Comparison of ENCODE assay signal across 28 mouse cellular contexts in genomic region chr1:65847005-65847404, GRCm38 (mm10).
A peak's percentile ranks its signal among the peaks of the same experiment; 100 is the strongest.
DNase-seq lines count a peak whose midpoint lies in the region; ATAC-seq and TF ChIP-seq lines count a peak whose summit lies in the region.
"Had no signal": no experiment of that assay in that cellular context is flagged by ENCODE, and none has a peak within 500 bp of the region (broad histone marks: within the 10 kb centered on the region; RNA-seq: fewer than 3 reads in every experiment).

No protein-coding gene starts in this region.

- peaks cover 2% of the 10 kb centered on the region; the same call in 1 of the 2 replicates for H3K4me1 ChIP-seq in heart, adult 2 months (ENCODE audit: control insufficient read depth, insufficient read depth, low read length)
- H3K4me1 ChIP-seq in heart, embryonic 11.5 days (ENCODE audit: control insufficient read depth, insufficient read depth, low read length), result no peaks in the 10 kb centered on the region
- no peaks in the 10 kb centered on the region for H3K4me1 ChIP-seq in CH12.LX (ENCODE audit: control insufficient read depth in 1 of 2, insufficient read depth in 2 of 2)
- H3K4me1 ChIP-seq in heart, embryonic 15.5 days (replicated peaks), result no peaks in the 10 kb centered on the region
- no peaks in the 10 kb centered on the region for H3K4me1 ChIP-seq in forebrain, embryonic 11.5 days (replicated peaks; ENCODE audit: control insufficient read depth, insufficient read depth, low read length)
- H3K4me1 ChIP-seq in embryonic facial prominence, embryonic 10.5 days, result no peaks in the 10 kb centered on the region
- H3K4me1 ChIP-seq: forebrain, embryonic 12.5 days; hindbrain, embryonic 10.5 days; intestine, embryonic 15.5 days; limb, embryonic 10.5 days; liver, embryonic 15.5 days; lung, embryonic 15.5 days; megakaryocyte, embryonic 14.5 days; midbrain, embryonic 13.5 days; neural tube, embryonic 12.5 days; stomach, embryonic 15.5 days had no signal

- WGBS in heart, adult 2 months, result 3% methylated on average over 2 of the region's 2 CpGs
- 47% methylated on average over 2 of the region's 2 CpGs for WGBS in heart, embryonic 11.5 days (ENCODE audit: insufficient replicate concordance)
- WGBS in heart, embryonic 15.5 days, result 22% methylated on average over 2 of the region's 2 CpGs
- WGBS in forebrain, embryonic 11.5 days, result 73% methylated on average over 2 of the region's 2 CpGs
- WGBS in embryonic facial prominence, embryonic 10.5 days, result 70% methylated on average over 2 of the region's 2 CpGs

- peak overlapping the region; percentile 44 for H3K9ac ChIP-seq in heart, adult 2 months (ENCODE audit: low read depth, low read length)
- no peak overlapping the region for H3K9ac ChIP-seq in heart, embryonic 11.5 days (ENCODE audit: low read depth, low read length)
- H3K9ac ChIP-seq in CH12.LX (ENCODE audit: insufficient read depth, low read depth), result no peak overlapping the region
- H3K9ac ChIP-seq in heart, embryonic 15.5 days, result no peak overlapping the region
- no peak overlapping the region for H3K9ac ChIP-seq in forebrain, embryonic 11.5 days (ENCODE audit: low read length)
- H3K9ac ChIP-seq: forebrain, embryonic 12.5 days; intestine, embryonic 15.5 days; liver, embryonic 15.5 days; lung, embryonic 15.5 days; midbrain, embryonic 13.5 days; neural tube, embryonic 12.5 days; stomach, embryonic 15.5 days had no signal

- H3K4me3 ChIP-seq in heart, adult 2 months, result no peak overlapping the region
- no peak overlapping the region for H3K4me3 ChIP-seq in heart, embryonic 11.5 days (ENCODE audit: low read depth, low read length)
- H3K4me3 ChIP-seq in CH12.LX (replicated peaks in 1 of 3; ENCODE audit: low read depth in 2 of 3, low read length in 2 of 3, poor library complexity in 1 of 3), result no peak overlapping the region
- H3K4me3 ChIP-seq in heart, embryonic 15.5 days, result no peak overlapping the region
- no peak overlapping the region for H3K4me3 ChIP-seq in forebrain, embryonic 11.5 days (ENCODE audit: low read depth, low read length)
- no peak overlapping the region for H3K4me3 ChIP-seq in embryonic facial prominence, embryonic 10.5 days
- H3K4me3 ChIP-seq: forebrain, embryonic 12.5 days; hindbrain, embryonic 10.5 days; intestine, embryonic 15.5 days; limb, embryonic 10.5 days; liver, embryonic 15.5 days; lung, embryonic 15.5 days; megakaryocyte, embryonic 14.5 days; midbrain, embryonic 13.5 days; neural tube, embryonic 12.5 days; stomach, embryonic 15.5 days had no signal

- dilution Hi-C loops in CH12.LX (cut with MboI; ENCODE audit: extremely low pct_ligation_motif_present, extremely low pct_unique_long_range_greater_than_20kb, low sequenced_read_pairs), result no loop called here

- intact Hi-C loops in heart, adult 2 months (cut with DNase I), result no loop called here

- no peaks in the 10 kb centered on the region for H3K79me2 ChIP-seq in heart, adult 2 months (replicated peaks; ENCODE audit: control insufficient read depth, insufficient read depth, low read length)
- H3K79me2 ChIP-seq in CH12.LX (replicated peaks; ENCODE audit: control insufficient read depth, extremely low read depth, insufficient read depth, poor library complexity, severe bottlenecking), result no peaks in the 10 kb centered on the region

- H3K27me3 ChIP-seq in heart, adult 2 months (ENCODE audit: control insufficient read depth, insufficient read depth, low read length), result no peaks in the 10 kb centered on the region
- H3K27me3 ChIP-seq in heart, embryonic 11.5 days (ENCODE audit: control insufficient read depth, insufficient read depth, low read length), result no peaks in the 10 kb centered on the region
- H3K27me3 ChIP-seq in CH12.LX (replicated peaks), result no peaks in the 10 kb centered on the region
- no peaks in the 10 kb centered on the region for H3K27me3 ChIP-seq in heart, embryonic 15.5 days
- H3K27me3 ChIP-seq in forebrain, embryonic 11.5 days (ENCODE audit: control insufficient read depth, insufficient read depth, low read length), result no peaks in the 10 kb centered on the region
- H3K27me3 ChIP-seq in embryonic facial prominence, embryonic 10.5 days (replicated peaks; ENCODE audit: low read depth, poor library complexity, severe bottlenecking), result no peaks in the 10 kb centered on the region
- H3K27me3 ChIP-seq: forebrain, embryonic 12.5 days; intestine, embryonic 15.5 days; liver, embryonic 15.5 days; lung, embryonic 15.5 days; megakaryocyte, embryonic 14.5 days; midbrain, embryonic 13.5 days; neural tube, embryonic 12.5 days; stomach, embryonic 15.5 days had no signal

- no peak overlapping the region for H3K4me2 ChIP-seq in heart, embryonic 11.5 days
- no peak overlapping the region for H3K4me2 ChIP-seq in CH12.LX (ENCODE audit: insufficient read depth, low read depth, poor library complexity, severe bottlenecking)
- H3K4me2 ChIP-seq in heart, embryonic 15.5 days, result no peak overlapping the region
- no peak overlapping the region for H3K4me2 ChIP-seq in forebrain, embryonic 11.5 days (ENCODE audit: low read depth, low read length, severe bottlenecking)
- H3K4me2 ChIP-seq: forebrain, embryonic 12.5 days; intestine, embryonic 15.5 days; liver, embryonic 15.5 days; lung, embryonic 15.5 days; midbrain, embryonic 13.5 days; neural tube, embryonic 12.5 days; stomach, embryonic 15.5 days had no signal

- H3K27ac ChIP-seq in heart, adult 2 months, result peak overlapping the region; percentile 62
- no peak overlapping the region for H3K27ac ChIP-seq in heart, embryonic 11.5 days (ENCODE audit: low read depth, low read length)
- H3K27ac ChIP-seq in CH12.LX (ENCODE audit: insufficient read depth, low read depth), result no peak overlapping the region
- peak overlapping the region; percentile 68 for H3K27ac ChIP-seq in heart, embryonic 15.5 days
- H3K27ac ChIP-seq in forebrain, embryonic 11.5 days (ENCODE audit: low read depth, low read length), result no peak overlapping the region
- H3K27ac ChIP-seq in embryonic facial prominence, embryonic 10.5 days (replicated peaks), result no peak overlapping the region
- H3K27ac ChIP-seq: forebrain, embryonic 12.5 days; hindbrain, embryonic 10.5 days; intestine, embryonic 15.5 days; limb, embryonic 10.5 days; liver, embryonic 15.5 days; lung, embryonic 15.5 days; midbrain, embryonic 13.5 days; neural tube, embryonic 12.5 days; stomach, embryonic 15.5 days had no signal

- no peaks in the 10 kb centered on the region for H3K9me3 ChIP-seq in heart, embryonic 11.5 days (replicated peaks; ENCODE audit: control insufficient read depth, low read length)
- H3K9me3 ChIP-seq in CH12.LX (replicated peaks; ENCODE audit: low read length), result no peaks in the 10 kb centered on the region
- H3K9me3 ChIP-seq in heart, embryonic 15.5 days (replicated peaks), result no peaks in the 10 kb centered on the region
- H3K9me3 ChIP-seq in forebrain, embryonic 11.5 days (ENCODE audit: control insufficient read depth, low read length), result no peaks in the 10 kb centered on the region
- H3K9me3 ChIP-seq in embryonic facial prominence, embryonic 10.5 days, result no peaks in the 10 kb centered on the region
- H3K9me3 ChIP-seq: forebrain, embryonic 12.5 days; hindbrain, embryonic 10.5 days; intestine, embryonic 15.5 days; limb, embryonic 10.5 days; liver, embryonic 15.5 days; lung, embryonic 15.5 days; megakaryocyte, embryonic 14.5 days; midbrain, embryonic 13.5 days; neural tube, embryonic 12.5 days; stomach, embryonic 15.5 days had no signal

- no peak for TF ChIP-seq RAD21 in CH12.LX (IDR thresholded peaks at IDR 0.05; ENCODE audit: low read depth, low read length)

- H3K36me3 ChIP-seq in heart, adult 2 months (ENCODE audit: control insufficient read depth, insufficient read depth, low read length), result no peaks in the 10 kb centered on the region
- H3K36me3 ChIP-seq in heart, embryonic 11.5 days (ENCODE audit: control insufficient read depth, insufficient read depth, low read length), result no peaks in the 10 kb centered on the region
- no peaks in the 10 kb centered on the region for H3K36me3 ChIP-seq in CH12.LX (replicated peaks in 1 of 2; ENCODE audit: control insufficient read depth in 1 of 2, insufficient read depth in 1 of 2, low read length in 1 of 2)
- H3K36me3 ChIP-seq in heart, embryonic 15.5 days, result no peaks in the 10 kb centered on the region
- H3K36me3 ChIP-seq in forebrain, embryonic 11.5 days (ENCODE audit: control insufficient read depth, insufficient read depth, low read length), result no peaks in the 10 kb centered on the region
- no peaks in the 10 kb centered on the region for H3K36me3 ChIP-seq in embryonic facial prominence, embryonic 10.5 days (replicated peaks)
- H3K36me3 ChIP-seq: forebrain, embryonic 12.5 days; hindbrain, embryonic 10.5 days; intestine, embryonic 15.5 days; limb, embryonic 10.5 days; liver, embryonic 15.5 days; lung, embryonic 15.5 days; midbrain, embryonic 13.5 days; neural tube, embryonic 12.5 days; stomach, embryonic 15.5 days had no signal

- no peak for TF ChIP-seq POLR2A in heart, adult 2 months (IDR thresholded peaks at IDR 0.05; ENCODE audit: insufficient read depth, low read depth, low read length)
- no peak for TF ChIP-seq POLR2A in CH12.LX (IDR thresholded peaks at IDR 0.05; ENCODE audit: low read depth, low read length)

- in situ Hi-C loops in CH12.LX (cut with MboI; ENCODE audit: low pct_ligation_motif_present, low pct_unique_long_range_greater_than_20kb, low sequenced_read_pairs), result no loop called here

- TF ChIP-seq EP300 in heart, adult 2 months (IDR thresholded peaks at IDR 0.05; ENCODE audit: insufficient read depth, low read depth, low read length), result no peak
- no peak for TF ChIP-seq EP300 in CH12.LX (IDR thresholded peaks at IDR 0.05; ENCODE audit: low read length)

- no peak for DNase-seq in heart, adult 2 months
- DNase-seq in CH12.LX (ENCODE audit: extremely low read depth), result peak; percentile 20
- peak; percentile 3 for DNase-seq in skeletal muscle tissue, adult 2 months (ENCODE audit: low read depth, low spot score)
- DNase-seq in forebrain, embryonic 11.5 days (ENCODE audit: low spot score), result no peak
- DNase-seq in embryonic facial prominence, embryonic 10.5 days (ENCODE audit: low spot score), result no peak
- DNase-seq: adrenal gland, adult 8-10 months; B cell, adult 2 months; cerebellum, adult 8-10 months; gastrocnemius, postnatal 36 days; kidney, adult 8-10 months; kidney, postnatal 14 days; liver; lung, postnatal 36 days; right cerebral cortex, postnatal 25 days had no signal

- no peak for ATAC-seq in heart, embryonic 11.5 days (replicated peaks; ENCODE audit: insufficient number of reproducible peaks, low FRiP score, low TSS enrichment)
- ATAC-seq in heart, embryonic 15.5 days (replicated peaks; ENCODE audit: insufficient number of reproducible peaks, insufficient read depth, low FRiP score, low read depth), result peak; percentile 60; the same call in 1 of the 2 replicates
- no peak for ATAC-seq in forebrain, embryonic 11.5 days (replicated peaks; ENCODE audit: low FRiP score)
- ATAC-seq: activated CD4-positive, CD25-positive, alpha-beta regulatory T cell, adult 4 months; hindbrain, embryonic 16.5 days; intestine, embryonic 15.5 days; midbrain, embryonic 13.5 days had no signal

- TF ChIP-seq CTCF in heart, adult 2 months (IDR thresholded peaks at IDR 0.05), result no peak
- no peak for TF ChIP-seq CTCF in CH12.LX (conservative IDR thresholded peaks at IDR 0.05 in 1 of 2, IDR thresholded peaks at IDR 0.05 in 1 of 2; ENCODE audit: low read depth in 2 of 2, low read length in 2 of 2)

TF ChIP-seq in CH12.LX, 34 proteins besides CTCF, POLR2A, EP300 and RAD21 (continues in another document):
- TF ChIP-seq NELFE (IDR thresholded peaks at IDR 0.05; ENCODE audit: low read depth, low read length) (no peak), USF1 (IDR thresholded peaks at IDR 0.05; ENCODE audit: low read depth, low read length) (no peak)

Comparison
In these comparisons a context has a peak if more than half of its experiments do, and no peak if none do; other contexts are left out.
1. H3K27ac ChIP-seq: peak in heart, adult 2 months (single experiment) and heart, embryonic 15.5 days (single experiment); none in heart, embryonic 11.5 days (single experiment), CH12.LX (single experiment), forebrain, embryonic 11.5 days (single experiment) and embryonic facial prominence, embryonic 10.5 days (single experiment).
2. DNase-seq: peak in CH12.LX (single experiment) and skeletal muscle tissue, adult 2 months (single experiment); none in heart, adult 2 months (0 of 2), forebrain, embryonic 11.5 days (single experiment) and embryonic facial prominence, embryonic 10.5 days (single experiment).